In genomic region chr7:139945516-139945915, GRCm38 (mm10) we compare ENCODE assay signal across 28 mouse cellular contexts. TPM values are rescaled to one million over a fixed set of nuclear protein-coding genes. Genes with fewer than 3 reads are reported as not detected.
"Had no signal": no experiment of that assay in that cellular context is flagged by ENCODE, and none has a peak within 500 bp of the region (broad histone marks: within the 10 kb centered on the region; RNA-seq: fewer than 3 reads in every experiment).

No protein-coding gene starts in this region.

- H3K4me2 ChIP-seq: liver, embryonic 13.5 days; midbrain, embryonic 12.5 days; stomach, embryonic 15.5 days had no signal

- DNase-seq: kidney, postnatal 25 days; layer of hippocampus, adult 9-11 months; liver, embryonic 13.5 days; lung, adult 2 months; lung, postnatal 14 days; lung, postnatal 4 days; right cerebral cortex, adult 18-20 months; right cerebral cortex, postnatal 14 days; spleen, adult 18-20 months; thymus, postnatal 25 days had no signal

- H3K27ac ChIP-seq: kidney, postnatal 0 days; layer of hippocampus, adult 2 months; liver, embryonic 13.5 days; midbrain, embryonic 12.5 days; stomach, embryonic 15.5 days had no signal

- H3K4me3 ChIP-seq: layer of hippocampus, adult 2 months; liver, embryonic 13.5 days; midbrain, embryonic 12.5 days; myocyte; stomach, embryonic 15.5 days had no signal

- H3K9me3 ChIP-seq: liver, embryonic 13.5 days; midbrain, embryonic 12.5 days; stomach, embryonic 15.5 days had no signal

- H3K36me3 ChIP-seq: liver, embryonic 13.5 days; midbrain, embryonic 12.5 days; stomach, embryonic 15.5 days had no signal

- ATAC-seq: midbrain, embryonic 16.5 days had no signal

- H3K9ac ChIP-seq: liver, embryonic 13.5 days; midbrain, embryonic 12.5 days; stomach, embryonic 15.5 days had no signal

RNA-seq across cellular contexts. Expression of gene Utf1, which starts 1.9 kb away (rescaled TPM):
- total RNA-seq: layer of hippocampus, adult 2 months; layer of hippocampus, postnatal 25 days; left cerebral cortex, adult 18-20 months; left cerebral cortex, postnatal 25 days; liver, adult 2 months; megakaryocyte progenitor cell, adult 5-6 weeks; megakaryocyte-erythroid progenitor cell, adult 5-6 weeks; monocyte, adult 5-6 weeks had no signal
- polyA plus RNA-seq: kidney, postnatal 0 days; limb, embryonic 11.5 days; liver, adult 2 months; liver, embryonic 13.5 days; liver, embryonic 16.5 days; lung, adult 2 months; midbrain, embryonic 12.5 days; midbrain, embryonic 16.5 days; myocyte; neural tube, embryonic 11.5 days; neural tube, embryonic 14.5 days had no signal

RNA-seq across cellular contexts. Expression of gene 6430531B16Rik, which starts 33.0 kb away (rescaled TPM):
- total RNA-seq: liver, adult 2 months; monocyte, adult 5-6 weeks had no signal
- polyA plus RNA-seq: large intestine, adult 2 months; liver, embryonic 13.5 days; liver, embryonic 16.5 days; neural tube, embryonic 11.5 days had no signal

RNA-seq across cellular contexts. Expression of gene Kndc1, which starts 51.0 kb away (rescaled TPM):
- total RNA-seq: megakaryocyte progenitor cell, adult 5-6 weeks; megakaryocyte-erythroid progenitor cell, adult 5-6 weeks; monocyte, adult 5-6 weeks had no signal
- polyA plus RNA-seq: limb, embryonic 11.5 days; liver, adult 2 months; liver, embryonic 16.5 days had no signal
